ENCODE assay signal across 9 mouse cellular contexts in the genomic region with DNA sequence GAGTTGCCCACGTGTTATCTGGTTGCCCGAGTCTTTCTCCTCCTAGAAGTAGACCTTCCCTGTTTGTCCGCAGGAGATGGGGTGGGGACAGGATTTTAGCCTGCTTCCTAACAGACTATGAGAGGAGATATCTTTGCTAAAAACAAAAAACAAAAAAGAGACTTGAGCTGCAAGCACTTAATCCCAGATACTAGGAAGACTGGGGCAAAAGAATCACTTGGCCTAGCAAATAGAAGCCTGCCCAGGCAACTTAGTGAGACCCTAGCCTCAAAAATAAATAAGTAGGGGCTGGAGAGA. TPM values are rescaled to one million over a fixed set of nuclear protein-coding genes. Genes with fewer than 3 reads are reported as not detected.
DNase-seq lines count a peak whose midpoint lies in the region; ATAC-seq and TF ChIP-seq lines count a peak whose summit lies in the region.
"Had no signal": no experiment of that assay in that cellular context is flagged by ENCODE, and none has a peak within 500 bp of the region (broad histone marks: within the 10 kb centered on the region; RNA-seq: fewer than 3 reads in every experiment).

No protein-coding gene starts in this region.

- peak overlapping the region; percentile 43; the same call in 1 of the 2 replicates for H3K9ac ChIP-seq in lung, postnatal 0 days (replicated peaks; ENCODE audit: low read depth)
- H3K9ac ChIP-seq in stomach, embryonic 15.5 days: peak overlapping the region; percentile 37; the same call in 1 of the 2 replicates
- H3K9ac ChIP-seq: liver, embryonic 14.5 days had no signal

- H3K9me3 ChIP-seq in heart, embryonic 10.5 days: no peaks in the 10 kb centered on the region
- no peaks in the 10 kb centered on the region for H3K9me3 ChIP-seq in lung, postnatal 0 days (ENCODE audit: low read length)
- H3K9me3 ChIP-seq in limb, embryonic 10.5 days (replicated peaks): no peaks in the 10 kb centered on the region
- no peaks in the 10 kb centered on the region for H3K9me3 ChIP-seq in stomach, embryonic 15.5 days

- TF ChIP-seq EP300 in lung, postnatal 0 days (IDR thresholded peaks at IDR 0.05): no peak

- H3K36me3 ChIP-seq in heart, embryonic 10.5 days: no peaks in the 10 kb centered on the region
- H3K36me3 ChIP-seq in lung, postnatal 0 days (ENCODE audit: insufficient read depth, low read length): no peaks in the 10 kb centered on the region
- H3K36me3 ChIP-seq in limb, embryonic 10.5 days: no peaks in the 10 kb centered on the region
- no peaks in the 10 kb centered on the region for H3K36me3 ChIP-seq in stomach, embryonic 15.5 days

- ATAC-seq in lung, postnatal 0 days: no peak
- ATAC-seq in stomach, embryonic 15.5 days (ENCODE audit: insufficient read depth, low FRiP score, low read depth): no peak

- peaks cover 72% of the 10 kb centered on the region for H3K4me1 ChIP-seq in heart, embryonic 10.5 days
- H3K4me1 ChIP-seq in lung, postnatal 0 days (ENCODE audit: insufficient read depth, low read depth, low read length): peaks cover 15% of the 10 kb centered on the region; the same call in 1 of the 2 replicates
- H3K4me1 ChIP-seq in limb, embryonic 10.5 days: peaks cover 50% of the 10 kb centered on the region
- H3K4me1 ChIP-seq in stomach, embryonic 15.5 days: peaks cover 21% of the 10 kb centered on the region

- peak overlapping the region; percentile 94 for H3K27ac ChIP-seq in heart, embryonic 10.5 days
- peak overlapping the region; percentile 91 for H3K27ac ChIP-seq in lung, postnatal 0 days (ENCODE audit: low read length)
- H3K27ac ChIP-seq in limb, embryonic 10.5 days: peak overlapping the region; percentile 90
- peak overlapping the region; percentile 95 for H3K27ac ChIP-seq in stomach, embryonic 15.5 days
- H3K27ac ChIP-seq: liver, embryonic 14.5 days had no signal

- WGBS in heart, embryonic 10.5 days: 44% methylated on average over 3 of the region's 3 CpGs
- WGBS in lung, postnatal 0 days: 42% methylated on average over 3 of the region's 3 CpGs
- WGBS in limb, embryonic 10.5 days: 58% methylated on average over 3 of the region's 3 CpGs
- 58% methylated on average over 3 of the region's 3 CpGs for WGBS in stomach, embryonic 15.5 days

- TF ChIP-seq CTCF in lung, postnatal 0 days (IDR thresholded peaks at IDR 0.05): no peak

- H3K4me3 ChIP-seq in heart, embryonic 10.5 days: peak overlapping the region; percentile 55
- H3K4me3 ChIP-seq in lung, postnatal 0 days (ENCODE audit: low read depth, low read length): no peak overlapping the region
- H3K4me3 ChIP-seq in limb, embryonic 10.5 days: peak overlapping the region; percentile 51
- H3K4me3 ChIP-seq in stomach, embryonic 15.5 days (replicated peaks): peak overlapping the region; percentile 40

- no peaks in the 10 kb centered on the region for H3K27me3 ChIP-seq in heart, embryonic 10.5 days (ENCODE audit: insufficient read depth, poor library complexity, severe bottlenecking)
- no peaks in the 10 kb centered on the region for H3K27me3 ChIP-seq in lung, postnatal 0 days (replicated peaks; ENCODE audit: insufficient read depth, low read length)
- peaks cover 26% of the 10 kb centered on the region for H3K27me3 ChIP-seq in limb, embryonic 10.5 days (ENCODE audit: low read depth, poor library complexity, severe bottlenecking)
- no peaks in the 10 kb centered on the region for H3K27me3 ChIP-seq in stomach, embryonic 15.5 days (replicated peaks)

- intact Hi-C loops in heart, postnatal 36 days (cut with DNase I): no loop called here

- no peak for DNase-seq in heart, embryonic 10.5 days (ENCODE audit: low spot score)
- DNase-seq in heart, postnatal 36 days: no peak
- no peak for DNase-seq in lung, postnatal 0 days (ENCODE audit: low spot score)
- no peak for DNase-seq in lung, postnatal 25 days (ENCODE audit: low spot score)
- no peak for DNase-seq in limb, embryonic 10.5 days (ENCODE audit: low spot score)
- no peak for DNase-seq in ovary, postnatal 10 days (ENCODE audit: low spot score)
- no peak for DNase-seq in embryo, embryonic 11 days

- peak overlapping the region; percentile 60; the same call in 1 of the 2 replicates for H3K4me2 ChIP-seq in lung, postnatal 0 days (replicated peaks; ENCODE audit: low read depth, low read length)
- peak overlapping the region; percentile 48 for H3K4me2 ChIP-seq in stomach, embryonic 15.5 days

RNA-seq across cellular contexts. Expression of a gene that starts 0.7 kb away (rescaled TPM):
- polyA plus RNA-seq in heart, embryonic 10.5 days (2016; fragmentation: Nextera tagmentation; extraction: Ambion mirVana): 11.6 and 13.5 TPM in 2 replicates
- 1 to 10 TPM; 1.4 to 1.5 TPM for total RNA-seq in heart, postnatal 36 days (2021)
- 8.0 and 11.4 TPM in 2 replicates for polyA plus RNA-seq in lung, postnatal 0 days (2015; fragmentation: Nextera tagmentation; extraction: Ambion mirVana)
- polyA plus RNA-seq in limb, embryonic 10.5 days (2016; fragmentation: Nextera tagmentation; extraction: Ambion mirVana): 2.5 and 3.3 TPM in 2 replicates
- 19.2 TPM in 2 replicates for polyA plus RNA-seq in stomach, embryonic 15.5 days (2015; fragmentation: Nextera tagmentation; extraction: Ambion mirVana)

RNA-seq across cellular contexts. Expression of a gene that starts 23.8 kb away (rescaled TPM):
- polyA plus RNA-seq in heart, embryonic 10.5 days (2016; fragmentation: Nextera tagmentation; extraction: Ambion mirVana): 45.7 and 47.0 TPM in 2 replicates
- total RNA-seq in heart, postnatal 36 days (2021): 10 to 100 TPM; 18.0 to 21.9 TPM
- 25.3 and 27.4 TPM in 2 replicates for polyA plus RNA-seq in lung, postnatal 0 days (2015; fragmentation: Nextera tagmentation; extraction: Ambion mirVana)
- polyA plus RNA-seq in limb, embryonic 10.5 days (2016; fragmentation: Nextera tagmentation; extraction: Ambion mirVana): 67.1 and 77.1 TPM in 2 replicates
- polyA plus RNA-seq in stomach, embryonic 15.5 days (2015; fragmentation: Nextera tagmentation; extraction: Ambion mirVana): 47.4 and 51.0 TPM in 2 replicates

RNA-seq across cellular contexts. Expression of a gene that starts 24.2 kb away (rescaled TPM):
- polyA plus RNA-seq in heart, embryonic 10.5 days (2016; fragmentation: Nextera tagmentation; extraction: Ambion mirVana): 22.9 and 34.5 TPM in 2 replicates
- 1 to 10 TPM; 3.1 to 5.4 TPM for total RNA-seq in heart, postnatal 36 days (2021)
- polyA plus RNA-seq in lung, postnatal 0 days (2015; fragmentation: Nextera tagmentation; extraction: Ambion mirVana): 19.6 and 20.8 TPM in 2 replicates
- polyA plus RNA-seq in limb, embryonic 10.5 days (2016; fragmentation: Nextera tagmentation; extraction: Ambion mirVana): 54.8 and 59.8 TPM in 2 replicates
- polyA plus RNA-seq in stomach, embryonic 15.5 days (2015; fragmentation: Nextera tagmentation; extraction: Ambion mirVana): 21.9 and 23.7 TPM in 2 replicates
